Mouse (Mus musculus) midbrain, embryonic 14.5 days (tissue): ENCODE measurements around the gene Alk. TPM values are rescaled to one million over a fixed set of nuclear protein-coding genes. Genes with fewer than 3 reads are reported as not detected.

ENCODE experiments used
- ATAC-seq: fragments of 200-750 bp; cut with Nextera tagmentation; 2 replicates; pipeline ENCODE4 v1.8.0; 2017; ENCODE audit warnings: moderate number of reproducible peaks, moderate library complexity; ENCODE audit not compliant: low FRiP score, low TSS enrichment
- DNase-seq: peaks from one replicate; pipeline ENCODE4 v3.0.0-alpha.2; 2015
- H3K27ac ChIP-seq: fragments of 300-500 bp; sonication (generic); replicated peaks from 2 replicates; pipeline ENCODE4 v1.5.1; 2014; ENCODE audit warnings: mild to moderate bottlenecking, low read depth, low read length, moderate library complexity
- H3K27me3 ChIP-seq: fragments of 300-500 bp; sonication (generic); 2 replicates; pipeline ENCODE4 v1.6.1; 2014; ENCODE audit warnings: low read length, control low read depth, mixed read lengths; ENCODE audit not compliant: control insufficient read depth, insufficient read depth
- H3K36me3 ChIP-seq: fragments of 300-500 bp; sonication (generic); 2 replicates; pipeline ENCODE4 v1.6.1; 2014; ENCODE audit warnings: low read length, control low read depth; ENCODE audit not compliant: control insufficient read depth, insufficient read depth
- H3K4me1 ChIP-seq: fragments of 300-500 bp; sonication (generic); 2 replicates; pipeline ENCODE4 v1.6.1; 2014; ENCODE audit warnings: mild to moderate bottlenecking, antibody characterized with exemption, low read length, control low read depth; ENCODE audit not compliant: control insufficient read depth, insufficient read depth
- H3K4me2 ChIP-seq: fragments of 300-500 bp; sonication (generic); 2 replicates; pipeline ENCODE4 v1.6.1; 2014; ENCODE audit warnings: mild to moderate bottlenecking, low read length, moderate library complexity
- H3K4me3 ChIP-seq: fragments of 300-500 bp; sonication (generic); replicated peaks from 2 replicates; pipeline ENCODE4 v1.5.1; 2014; ENCODE audit warnings: low read depth, low read length
- H3K9ac ChIP-seq: fragments of 300-500 bp; sonication (generic); replicated peaks from 2 replicates; pipeline ENCODE4 v1.6.1; 2014; ENCODE audit warnings: mild to moderate bottlenecking, low read length, moderate library complexity
- H3K9me3 ChIP-seq: fragments of 300-500 bp; sonication (generic); 2 replicates; pipeline ENCODE4 v1.6.1; 2016; ENCODE audit warnings: low read length, control low read depth, mixed read lengths; ENCODE audit not compliant: control insufficient read depth
- WGBS: fragments of 180-500 bp; shearing (Covaris S2); extraction: QIAGEN DNeasy Blood & Tissue Kit; methylation state at CpG from one replicate; pipeline ENCODE4 v1.1.7; 2014; 5-methylcytosine and 5-hydroxymethylcytosine counted together
- polyA plus RNA-seq: library from polyadenylated mRNA; unstranded; fragments of >200 nt; fragmentation: Nextera tagmentation; extraction: Ambion mirVana; gene quantifications from 2 replicates; pipeline ENCODE4 v1.2.1, GENCODE M21; 2014

Alk gene
- polyA plus RNA-seq, 1 experiment from 2014 or later, result 2.6 TPM

- Histone ChIP-seq H3K27ac (no peak overlapping the region), H3K9me3 (no peaks in the 10 kb centered on the region), H3K36me3 (no peaks in the 10 kb centered on the region), H3K4me1 (no peaks in the 10 kb centered on the region), H3K4me2 (no peak overlapping the region), H3K27me3 (no peaks in the 10 kb centered on the region), H3K4me3 (no peak overlapping the region), H3K9ac (no peak overlapping the region)
- 97% methylated on average over 3 of the region's 3 CpGs for WGBS
- DNase-seq (no peak), ATAC-seq (no peak)
Measured at GRCm38 (mm10) chr17:72401861-72402260, 202.6 kb downstream of the Alk start.

- no peak for DNase-seq
- no peaks in the 10 kb centered on the region for H3K4me1 ChIP-seq
- no peaks in the 10 kb centered on the region for H3K9me3 ChIP-seq
- 98% methylated on average over 2 of the region's 2 CpGs for WGBS
- H3K27me3 ChIP-seq, result no peaks in the 10 kb centered on the region
- ATAC-seq, result no peak
- H3K9ac ChIP-seq, result no peak overlapping the region
- H3K36me3 ChIP-seq, result no peaks in the 10 kb centered on the region
- H3K4me3 ChIP-seq, result no peak overlapping the region
- no peak overlapping the region for H3K4me2 ChIP-seq
- H3K27ac ChIP-seq, result no peak overlapping the region
Measured at GRCm38 (mm10) chr17:72401349-72401748, 203.1 kb downstream of the Alk start.

GRCm38 (mm10) chr17:72399331-72400059, 204.9 kb downstream of the Alk start:
- Histone ChIP-seq H3K9me3 (no peaks in the 10 kb centered on the region), H3K9ac (no peak overlapping the region), H3K4me1 (no peaks in the 10 kb centered on the region), H3K36me3 (no peaks in the 10 kb centered on the region), H3K4me2 (no peak overlapping the region), H3K27me3 (no peaks in the 10 kb centered on the region), H3K4me3 (no peak overlapping the region), H3K27ac (no peak overlapping the region)
- no peak for DNase-seq
- ATAC-seq, result no peak
- WGBS, result 83% methylated on average over 3 of the region's 3 CpGs

GRCm38 (mm10) chr17:72395956-72396355, 208.5 kb downstream of the Alk start:
- Histone ChIP-seq H3K4me1 (no peaks in the 10 kb centered on the region), H3K4me2 (no peak overlapping the region), H3K9me3 (no peaks in the 10 kb centered on the region), H3K9ac (no peak overlapping the region), H3K4me3 (no peak overlapping the region), H3K27me3 (no peaks in the 10 kb centered on the region), H3K27ac (no peak overlapping the region), H3K36me3 (no peaks in the 10 kb centered on the region)
- ATAC-seq, result no peak
- DNase-seq, result no peak
- WGBS, result 57% methylated on average over 8 of the region's 8 CpGs

- Histone ChIP-seq H3K4me1 (no peaks in the 10 kb centered on the region), H3K4me3 (no peak overlapping the region), H3K27ac (no peak overlapping the region), H3K27me3 (no peaks in the 10 kb centered on the region), H3K4me2 (no peak overlapping the region), H3K36me3 (no peaks in the 10 kb centered on the region), H3K9ac (no peak overlapping the region), H3K9me3 (no peaks in the 10 kb centered on the region)
- no peak for ATAC-seq
- 88% methylated on average over 4 of the region's 4 CpGs for WGBS
- no peak for DNase-seq
Measured at GRCm38 (mm10) chr17:72368991-72369390, 235.4 kb downstream of the Alk start.

GRCm38 (mm10) chr17:72362811-72363496, 241.5 kb downstream of the Alk start:
- H3K9ac ChIP-seq, result no peak overlapping the region
- H3K27ac ChIP-seq, result no peak overlapping the region
- no peaks in the 10 kb centered on the region for H3K36me3 ChIP-seq
- no peak overlapping the region for H3K4me2 ChIP-seq
- no peaks in the 10 kb centered on the region for H3K9me3 ChIP-seq
- ATAC-seq (no peak), DNase-seq (no peak)
- no peak overlapping the region for H3K4me3 ChIP-seq
- WGBS, result 90% methylated on average over 10 of the region's 10 CpGs
- no peaks in the 10 kb centered on the region for H3K4me1 ChIP-seq
- H3K27me3 ChIP-seq, result no peaks in the 10 kb centered on the region

- no peak for ATAC-seq
- no peak for DNase-seq
- Histone ChIP-seq H3K4me2 (no peak overlapping the region), H3K36me3 (no peaks in the 10 kb centered on the region), H3K27me3 (no peaks in the 10 kb centered on the region), H3K9ac (no peak overlapping the region), H3K9me3 (no peaks in the 10 kb centered on the region), H3K4me1 (no peaks in the 10 kb centered on the region), H3K27ac (no peak overlapping the region), H3K4me3 (no peak overlapping the region)
- 88% methylated on average over 4 of the region's 4 CpGs for WGBS
Measured at GRCm38 (mm10) chr17:72361961-72362360, 242.5 kb downstream of the Alk start.

- H3K4me3 ChIP-seq, result no peak overlapping the region
- 77% methylated on average over 5 of the region's 5 CpGs for WGBS
- H3K36me3 ChIP-seq, result no peaks in the 10 kb centered on the region
- DNase-seq, result no peak
- H3K4me2 ChIP-seq, result no peak overlapping the region
- H3K4me1 ChIP-seq, result no peaks in the 10 kb centered on the region
- no peak overlapping the region for H3K27ac ChIP-seq
- H3K9ac ChIP-seq, result no peak overlapping the region
- ATAC-seq, result no peak
- no peaks in the 10 kb centered on the region for H3K27me3 ChIP-seq
- H3K9me3 ChIP-seq, result no peaks in the 10 kb centered on the region
Measured at GRCm38 (mm10) chr17:72356759-72357302, 247.6 kb downstream of the Alk start.

GRCm38 (mm10) chr17:72339437-72339836, 265.0 kb downstream of the Alk start:
- Histone ChIP-seq H3K9ac (no peak overlapping the region), H3K4me2 (no peak overlapping the region), H3K4me1 (no peaks in the 10 kb centered on the region), H3K4me3 (no peak overlapping the region), H3K9me3 (no peaks in the 10 kb centered on the region), H3K27me3 (no peaks in the 10 kb centered on the region), H3K36me3 (no peaks in the 10 kb centered on the region), H3K27ac (no peak overlapping the region)
- no peak for DNase-seq
- ATAC-seq, result no peak
- WGBS, result 95% methylated on average over 4 of the region's 4 CpGs
